Mouse (Mus musculus): ENCODE measurements around the gene Efna5. TPM values are rescaled to one million over a fixed set of nuclear protein-coding genes. Genes with fewer than 3 reads are reported as not detected.

The Efna5 gene
- total RNA-seq (2021) = 10 to 100 TPM; 16.2 to 18.2 TPM
- long read RNA-seq, experiment 1, partial matches to known transcripts = 0 of 2 reads
- long read RNA-seq, experiment 1, other reads (novel, unspliced or antisense) = 2 of 2 reads
- long read RNA-seq, experiment 2, partial matches to known transcripts = 0 of 2 reads
- long read RNA-seq, experiment 2, other reads (novel, unspliced or antisense) = 2 of 2 reads

DNA sequence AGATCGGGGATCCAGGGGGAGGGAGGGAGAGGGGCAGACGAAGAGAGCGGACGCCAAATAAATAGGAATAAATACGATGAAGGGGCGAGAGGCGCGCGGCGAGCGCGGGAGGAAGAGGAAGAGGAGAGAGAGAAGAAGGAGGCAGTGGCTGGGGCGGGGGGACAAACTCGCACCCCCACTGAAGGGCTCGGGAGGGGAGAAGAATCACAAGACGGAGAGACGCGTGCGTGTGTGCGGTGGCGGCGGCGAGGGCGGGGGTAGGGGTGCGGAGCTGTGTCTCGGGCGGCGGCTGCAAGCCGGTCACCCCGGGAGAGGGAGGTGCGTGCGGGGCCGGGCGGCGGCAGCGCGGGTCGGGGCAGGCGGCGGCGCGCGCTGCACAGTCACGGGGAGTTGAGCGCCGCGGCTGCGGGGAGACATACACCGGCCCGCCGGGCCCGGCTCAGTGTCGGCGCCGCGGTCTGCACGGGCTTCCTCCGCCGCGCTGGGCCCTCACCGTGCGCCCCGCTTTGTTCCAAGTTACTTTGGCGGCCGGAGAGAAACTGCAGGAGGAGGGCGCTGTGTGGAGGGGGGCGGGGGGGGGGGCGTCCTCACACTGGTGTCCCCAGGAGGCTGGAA lies at the start of gene Efna5:
Gene Efna5 (minus strand): TSS at position 142 of the 615 bp plus-strand sequence.
- DNase-seq (ENCODE audit: low spot score in 2 of 2) = peak; percentile 45 to 48

GRCm38 (mm10) chr17:62915304-62915703 lies 34.2 kb upstream of the Efna5 start:
- DNase-seq (ENCODE audit: low spot score in 2 of 2) = no peak

DNA sequence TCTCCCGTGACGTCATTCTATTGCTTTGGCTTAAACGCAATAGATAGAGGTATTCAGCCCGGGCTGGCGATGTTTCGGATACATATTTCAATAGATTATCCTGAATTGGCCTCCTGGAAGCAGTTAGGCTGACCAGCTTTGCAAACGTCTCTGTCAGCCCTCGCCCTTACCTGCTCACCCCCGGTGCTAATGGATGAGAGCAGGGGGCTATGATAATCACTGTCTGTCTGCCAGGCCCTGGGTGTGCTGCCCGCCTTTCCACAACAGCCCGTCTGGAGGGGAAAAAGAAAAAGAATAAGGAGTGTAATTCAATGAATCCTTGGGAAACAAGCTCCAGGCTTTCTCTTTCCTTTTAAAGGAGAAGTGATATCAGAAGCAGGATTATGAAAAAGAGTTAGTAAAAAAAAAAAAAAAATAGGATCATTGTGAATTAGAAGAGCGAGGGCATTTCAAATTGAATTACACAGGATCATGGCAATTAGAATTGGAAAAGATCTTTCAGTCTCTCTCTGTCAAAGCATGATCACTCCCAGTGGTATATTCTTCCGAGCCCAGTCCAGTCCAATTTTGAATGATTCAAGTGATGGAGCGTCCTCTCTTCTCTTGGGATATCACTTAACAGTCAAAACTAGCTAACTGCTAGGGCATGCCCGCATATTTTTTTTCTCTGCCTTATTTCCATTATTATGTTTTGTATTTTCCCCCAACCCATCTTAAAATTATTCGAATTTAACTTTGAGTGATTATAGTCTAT lies 24.8 kb upstream of the Efna5 start:
- DNase-seq (ENCODE audit: low spot score in 2 of 2) = no peak

GRCm38 (mm10) chr17:62899066-62899465 lies 17.9 kb upstream of the Efna5 start:
- DNase-seq (ENCODE audit: low spot score in 2 of 2) = no peak

DNA sequence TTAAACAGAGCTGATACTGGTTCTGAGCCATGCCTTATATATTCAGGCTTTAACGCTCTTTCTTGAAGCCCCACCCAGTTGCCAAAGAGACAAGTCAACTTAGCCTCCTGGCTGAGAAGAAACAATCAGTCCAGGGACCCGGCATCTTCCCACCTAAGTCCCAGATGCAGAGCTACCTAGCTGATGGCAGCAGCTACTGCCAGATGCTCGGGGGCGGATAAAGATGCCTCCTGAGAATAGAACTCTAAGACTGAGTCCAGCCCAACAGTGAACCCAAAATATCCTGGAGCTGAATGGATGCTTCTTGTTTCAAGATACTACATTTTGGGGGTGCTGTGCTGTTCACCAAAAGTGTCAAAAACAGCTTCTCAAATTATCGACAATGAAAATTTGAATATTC lies 8.9 kb upstream of the Efna5 start:
- no peak for DNase-seq (ENCODE audit: low spot score in 2 of 2)

DNA sequence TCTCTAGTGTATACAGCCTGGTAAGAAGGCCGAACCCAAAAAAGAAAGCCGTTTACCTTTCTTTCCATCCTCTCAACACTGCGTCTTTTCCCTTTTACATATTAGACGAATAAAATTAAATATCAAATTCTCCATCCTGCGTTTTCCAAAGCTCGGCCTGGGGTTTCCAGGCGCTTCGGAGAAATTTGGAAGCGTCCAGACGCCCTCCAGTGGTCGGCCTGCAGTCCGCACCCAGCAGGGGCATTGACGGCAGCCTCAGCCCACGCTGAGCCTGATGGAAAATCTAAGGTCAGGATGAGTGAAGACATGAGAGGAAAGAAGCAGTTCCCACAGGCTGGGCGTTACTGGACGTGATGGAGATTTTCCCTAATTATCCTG lies 3.0 kb upstream of the Efna5 start:
- DNase-seq (ENCODE audit: low spot score in 2 of 2) = peak; percentile 77 to 80

DNA sequence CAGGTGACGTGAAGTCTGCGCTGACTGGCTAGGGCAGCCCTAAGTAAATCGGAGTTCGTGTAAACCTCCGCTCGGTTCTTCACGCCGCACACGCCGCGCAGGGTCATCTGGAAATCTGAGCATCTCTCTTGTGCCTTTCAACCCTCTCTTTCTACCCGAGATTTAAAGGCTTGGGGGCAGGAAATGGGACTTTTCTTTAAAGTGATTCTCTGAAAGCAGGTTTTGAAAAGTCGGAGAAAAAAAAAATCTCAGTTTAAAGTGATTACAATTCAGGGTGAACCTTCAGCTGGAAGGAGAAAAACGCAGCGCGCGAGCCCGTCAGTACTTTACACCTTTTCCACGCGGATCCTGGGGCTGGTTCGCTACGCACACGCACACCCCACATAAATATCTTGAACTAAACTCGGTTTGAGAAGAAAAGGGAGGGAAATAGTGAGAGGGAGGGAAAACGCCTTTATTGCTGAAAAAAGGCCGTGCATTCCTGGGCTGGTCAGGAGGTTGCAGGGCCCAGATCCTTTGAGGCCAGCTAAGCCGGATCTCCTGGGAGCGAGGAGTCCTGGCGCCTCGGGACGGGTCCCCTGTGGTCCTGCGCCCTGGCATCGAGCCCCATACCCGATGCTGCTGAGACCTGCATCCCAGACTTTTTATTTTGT lies 2.5 kb upstream of the Efna5 start:
- peak; percentile 34 to 35 for DNase-seq (ENCODE audit: low spot score in 2 of 2)

DNA sequence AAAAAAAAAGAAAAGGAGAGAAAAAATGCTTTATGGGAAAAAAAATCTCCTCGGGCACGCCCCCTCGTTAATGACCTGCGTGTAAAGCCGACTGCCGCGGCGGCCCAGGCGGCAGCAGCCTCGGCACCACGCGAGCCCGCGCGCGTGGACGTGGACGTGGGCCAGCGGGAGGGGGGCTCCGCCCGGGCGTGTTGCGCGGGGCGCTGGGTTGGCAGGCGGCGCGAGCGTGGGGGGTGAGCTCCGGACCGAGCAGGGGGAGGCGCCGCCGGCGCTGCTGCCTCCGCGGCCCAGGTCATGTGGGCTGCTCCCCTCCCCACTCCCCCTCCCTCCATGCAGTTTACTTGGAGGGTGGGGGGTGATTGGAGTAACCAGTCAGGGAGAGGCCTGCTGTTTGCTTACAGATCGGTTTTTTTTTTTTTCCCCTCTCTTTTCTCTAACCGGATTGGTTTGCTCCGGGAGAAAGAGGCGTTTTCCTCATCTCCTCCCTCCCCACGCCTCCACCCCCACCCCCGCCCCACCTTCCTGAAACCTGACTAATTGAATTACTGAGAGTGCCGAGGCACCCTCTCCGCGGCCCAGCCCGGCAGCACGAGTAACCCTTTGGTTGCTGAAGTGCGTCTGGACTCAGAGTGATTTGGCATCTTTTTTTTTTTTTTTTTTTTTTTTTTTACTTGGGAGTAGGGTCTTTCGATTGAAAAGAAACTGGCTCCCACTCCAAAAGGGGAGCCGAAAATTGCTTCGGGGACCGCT lies 1.8 kb upstream of the Efna5 start:
- peak; percentile 66 to 73 for DNase-seq (ENCODE audit: low spot score in 2 of 2)

- peak; percentile 54 to 68 for DNase-seq (ENCODE audit: low spot score in 2 of 2)
Observed at GRCm38 (mm10) chr17:62881791-62882725, 941 bp upstream of the Efna5 start.

- DNase-seq (ENCODE audit: low spot score in 2 of 2) = peak; percentile 38 to 54
Observed at GRCm38 (mm10) chr17:62880311-62881175, 574 bp downstream of the Efna5 start.

DNA sequence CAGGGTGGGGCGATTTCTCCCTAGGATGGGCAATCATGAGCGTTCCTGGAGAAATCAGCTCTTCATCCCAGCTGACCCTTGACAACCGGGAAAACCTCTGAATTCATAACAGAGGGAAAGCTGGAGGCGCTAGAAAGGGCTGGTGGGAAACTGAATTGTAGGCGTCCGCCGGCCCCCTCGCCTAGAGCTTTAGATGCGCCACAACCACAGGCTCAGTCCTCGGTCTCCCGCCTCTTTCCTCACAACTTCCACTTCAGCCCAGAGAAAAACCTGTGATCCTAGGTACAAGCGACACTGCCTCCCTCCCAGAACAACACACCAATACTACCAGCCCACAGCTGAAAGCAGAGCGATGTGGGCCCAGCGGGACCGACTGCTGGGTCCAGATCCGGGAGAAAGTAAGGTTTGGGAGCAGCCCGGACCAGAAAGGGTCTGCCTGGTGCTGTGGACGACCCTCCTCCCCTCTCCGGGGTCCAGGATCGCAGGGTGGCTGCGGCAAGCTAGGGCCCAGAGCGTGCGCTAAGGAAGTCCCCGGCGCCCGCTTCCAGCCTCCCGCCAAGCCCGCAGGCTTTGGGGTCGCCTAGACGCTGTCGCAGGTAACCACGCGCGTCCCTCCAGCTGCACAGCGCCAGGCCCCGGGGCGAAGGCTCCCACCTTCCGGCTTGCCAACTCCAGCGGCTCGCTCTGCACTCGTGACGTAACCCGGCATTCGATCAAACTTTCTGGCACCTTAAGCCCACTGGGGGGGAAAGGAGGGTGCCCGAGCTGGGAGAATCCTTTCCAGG lies 1.4 kb downstream of the Efna5 start:
- peak; percentile 25 to 40 for DNase-seq (ENCODE audit: low spot score in 2 of 2)

DNA sequence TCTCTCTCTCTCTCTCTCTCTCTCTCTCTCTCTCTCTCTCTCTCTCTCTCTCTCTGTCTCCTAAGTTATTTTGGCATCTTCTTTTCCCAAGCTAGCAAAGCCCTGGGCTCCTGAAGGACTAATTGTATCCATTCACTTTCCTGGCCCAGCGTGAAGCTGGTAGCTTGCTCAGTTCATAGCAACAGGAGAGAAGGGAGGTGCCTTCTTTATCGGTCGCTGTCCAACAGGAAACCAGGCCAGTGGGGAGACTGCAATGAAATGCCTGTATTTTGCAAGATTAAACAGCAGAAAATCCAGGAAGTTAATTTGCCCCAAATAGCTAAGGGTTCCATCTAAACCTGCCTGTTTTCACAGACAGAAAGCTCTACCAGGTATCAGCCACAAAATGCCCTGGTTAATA lies 5.4 kb downstream of the Efna5 start:
- no peak for DNase-seq (ENCODE audit: low spot score in 2 of 2)

DNA sequence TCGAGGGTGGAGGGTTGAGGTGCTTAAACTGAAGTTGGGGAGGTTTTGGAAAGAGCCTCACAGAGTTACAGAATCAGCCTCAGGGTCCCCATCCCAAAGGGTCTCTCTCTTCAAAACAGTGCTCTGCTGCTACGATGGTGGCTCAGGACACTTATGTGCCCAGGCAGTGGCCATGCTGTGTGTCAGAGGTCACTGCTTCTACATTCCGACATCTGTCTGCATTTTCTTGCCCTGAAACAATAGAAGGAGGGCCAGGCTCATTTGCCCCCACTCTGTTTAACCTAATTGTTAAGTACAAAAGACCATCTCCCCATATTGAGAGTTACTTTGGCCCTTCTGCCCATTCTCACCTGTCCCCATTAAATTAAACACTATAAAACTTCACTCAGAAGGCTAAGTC lies 9.2 kb downstream of the Efna5 start:
- no peak for DNase-seq (ENCODE audit: low spot score in 2 of 2)

GRCm38 (mm10) chr17:62871191-62871590 lies 9.9 kb downstream of the Efna5 start:
- no peak for DNase-seq (ENCODE audit: low spot score in 2 of 2)

DNA sequence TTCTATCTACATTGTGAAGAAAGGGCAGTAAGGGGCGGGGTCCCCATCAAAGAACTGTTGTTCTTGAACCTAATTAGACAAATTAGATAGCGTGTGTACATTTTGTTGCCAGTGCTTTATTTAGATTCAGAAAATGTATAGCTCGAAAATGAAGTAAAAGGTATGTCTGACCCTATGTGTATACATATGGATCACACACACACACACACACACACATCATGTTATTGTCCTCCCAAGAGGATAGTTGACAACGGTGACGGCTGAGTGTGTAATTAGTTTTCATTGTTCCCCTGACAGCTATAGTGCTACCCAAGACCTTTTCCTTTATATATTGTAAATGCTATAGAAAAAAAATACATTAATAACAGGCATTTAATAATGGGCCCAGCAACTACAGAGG lies 10.7 kb downstream of the Efna5 start:
- DNase-seq (ENCODE audit: low spot score in 2 of 2) = no peak

DNA sequence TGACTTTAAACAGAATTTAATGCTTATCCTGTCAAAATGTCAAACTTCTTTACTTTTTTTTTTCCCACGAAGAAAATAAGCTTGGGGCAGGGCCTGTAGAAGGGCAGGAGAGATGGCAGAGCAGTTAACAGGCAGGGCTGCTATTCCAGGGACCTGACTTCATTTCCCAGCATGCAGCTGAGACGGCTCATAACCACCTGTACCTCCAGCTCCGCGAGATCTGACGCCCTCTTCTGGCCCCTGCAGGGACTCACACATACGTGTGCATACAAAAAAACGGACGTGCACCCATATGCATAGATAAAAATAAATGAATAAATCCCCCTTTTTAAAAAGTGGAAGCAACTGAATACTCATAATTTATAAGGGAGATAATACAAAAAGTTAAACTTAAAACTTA lies 16.2 kb downstream of the Efna5 start:
- no peak for DNase-seq (ENCODE audit: low spot score in 2 of 2)

- DNase-seq (ENCODE audit: low spot score in 2 of 2) = no peak
Observed at GRCm38 (mm10) chr17:62863004-62863403, 18.1 kb downstream of the Efna5 start.

DNA sequence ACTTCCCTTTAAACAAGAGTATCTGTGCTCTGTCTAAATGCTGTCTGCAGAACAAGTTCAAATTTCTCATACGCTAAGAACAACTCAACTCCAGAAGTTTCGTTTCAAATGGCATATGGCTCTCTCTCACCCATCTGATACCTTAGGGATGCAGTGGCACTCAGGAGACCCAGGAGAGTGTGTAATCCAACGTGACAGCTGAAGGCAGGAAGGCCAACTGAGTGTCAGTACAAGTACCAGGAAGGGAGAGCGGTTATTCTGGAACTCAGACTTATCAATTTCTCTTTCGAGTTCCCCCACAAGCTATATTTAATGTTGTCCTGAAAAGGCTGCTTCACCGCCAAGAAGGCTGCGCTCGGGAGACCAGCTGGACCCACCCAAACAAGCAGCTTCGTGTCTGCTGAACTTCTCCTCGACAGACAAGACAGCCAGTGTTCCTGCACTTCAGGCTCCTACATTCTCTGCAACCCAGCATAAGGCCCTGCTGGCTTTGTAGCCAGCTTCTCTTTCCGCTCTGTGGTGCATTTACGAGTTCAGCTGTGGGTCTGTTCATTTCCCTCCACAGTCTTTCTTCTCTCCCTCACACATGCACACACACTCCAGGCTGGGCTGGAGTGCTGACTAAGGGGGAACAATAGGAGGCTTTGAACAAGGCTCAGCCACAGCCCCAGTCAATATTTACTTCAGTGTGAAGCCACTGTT lies 18.7 kb downstream of the Efna5 start:
- DNase-seq (ENCODE audit: low spot score in 2 of 2) = no peak

Data from adrenal gland, adult 18-20 months (tissue).